Comparison of ENCODE assay signal across 23 mouse cellular contexts in the genomic region with DNA sequence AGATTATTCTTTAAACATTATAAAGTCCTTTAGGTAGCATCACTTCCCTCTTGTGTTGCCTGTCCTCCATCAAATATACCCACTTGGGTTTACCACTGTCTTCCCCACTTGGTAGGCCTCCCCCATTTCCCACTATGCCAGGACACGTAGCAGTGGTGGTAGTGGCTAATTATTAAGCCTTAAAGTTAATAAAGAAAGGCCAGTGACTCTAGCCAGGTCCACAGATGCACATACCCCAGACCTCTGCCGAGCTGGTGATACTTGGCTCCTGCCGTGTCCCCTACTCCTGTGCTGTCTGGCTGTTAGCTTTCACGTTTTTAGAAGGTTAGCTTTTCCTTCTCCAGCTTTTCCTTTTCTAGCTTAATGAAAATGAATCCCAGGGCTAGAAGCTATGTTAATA.
DNase-seq lines count a peak whose midpoint lies in the region; ATAC-seq and TF ChIP-seq lines count a peak whose summit lies in the region.
"Had no signal": no experiment of that assay in that cellular context is flagged by ENCODE, and none has a peak within 500 bp of the region (broad histone marks: within the 10 kb centered on the region; RNA-seq: fewer than 3 reads in every experiment).

No protein-coding gene starts in this region.

- DNase-seq in heart, embryonic 10.5 days (ENCODE audit: low spot score), result no peak
- DNase-seq in heart, postnatal 4 days, result no peak
- no peak for DNase-seq in liver, postnatal 0 days
- DNase-seq in liver, result no peak
- peak; percentile 91 for DNase-seq in kidney, adult 9 months
- peak; percentile 81 for DNase-seq in kidney, postnatal 14 days
- no peak for DNase-seq in layer of hippocampus, adult 18-20 months (ENCODE audit: low spot score in 2 of 2)
- DNase-seq in layer of hippocampus, adult 8-10 months (ENCODE audit: low spot score in 2 of 2), result no peak
- DNase-seq: adrenal gland, postnatal 25 days; cerebellum, adult 9-10 months; gastrocnemius, postnatal 14 days; heart, adult 2 months; layer of hippocampus, adult 9-11 months; liver, embryonic 13.5 days; lung, postnatal 36 days; thymus, postnatal 4 days had no signal

- H3K27ac ChIP-seq in heart, embryonic 10.5 days, result peak overlapping the region; percentile 60; the same call in 1 of the 2 replicates
- H3K27ac ChIP-seq in liver, postnatal 0 days (ENCODE audit: low read depth), result 0 out of 2 replicates have a peak overlapping the region, but pooled peaks have one; percentile 45
- H3K27ac ChIP-seq: embryonic facial prominence, embryonic 15.5 days; forebrain, embryonic 15.5 days; heart, adult 2 months; hindbrain, embryonic 15.5 days; left cerebral cortex, adult 2 months; liver, embryonic 13.5 days; lung, embryonic 15.5 days had no signal

- ATAC-seq in liver, postnatal 0 days, result peak; percentile 65
- ATAC-seq: CD4-positive, CD25-positive, alpha-beta regulatory T cell, adult 4 months; forebrain, embryonic 15.5 days had no signal

- H3K36me3 ChIP-seq in heart, embryonic 10.5 days, result 0 out of 2 replicates have a peak, but pooled peaks cover 4% of the 10 kb centered on the region
- H3K36me3 ChIP-seq in liver, postnatal 0 days (replicated peaks; ENCODE audit: insufficient read depth, low read length), result no peaks in the 10 kb centered on the region
- H3K36me3 ChIP-seq: embryonic facial prominence, embryonic 15.5 days; forebrain, embryonic 15.5 days; hindbrain, embryonic 15.5 days; liver, embryonic 13.5 days; lung, embryonic 15.5 days had no signal

- H3K9ac ChIP-seq in liver, postnatal 0 days (replicated peaks), result no peak overlapping the region
- H3K9ac ChIP-seq: embryonic facial prominence, embryonic 15.5 days; forebrain, embryonic 15.5 days; hindbrain, embryonic 15.5 days; liver, embryonic 13.5 days; lung, embryonic 15.5 days had no signal

- no peak for TF ChIP-seq CTCF in liver, postnatal 0 days (IDR thresholded peaks at IDR 0.05; ENCODE audit: low read depth)

- WGBS in heart, embryonic 10.5 days, result 78% methylated on average over 4 of the region's 4 CpGs
- WGBS in liver, postnatal 0 days (ENCODE audit: insufficient replicate concordance), result 55% methylated on average over 4 of the region's 4 CpGs

- H3K4me2 ChIP-seq in liver, postnatal 0 days (ENCODE audit: low read depth, low read length), result peak overlapping the region; percentile 40; the same call in 1 of the 2 replicates
- H3K4me2 ChIP-seq: embryonic facial prominence, embryonic 15.5 days; forebrain, embryonic 15.5 days; hindbrain, embryonic 15.5 days; liver, embryonic 13.5 days; lung, embryonic 15.5 days had no signal

- peaks cover 64% of the 10 kb centered on the region for H3K4me1 ChIP-seq in heart, embryonic 10.5 days
- peaks cover 20% of the 10 kb centered on the region for H3K4me1 ChIP-seq in liver, postnatal 0 days (ENCODE audit: insufficient read depth)
- H3K4me1 ChIP-seq: megakaryocyte, embryonic 14.5 days had no signal

- no peaks in the 10 kb centered on the region for H3K27me3 ChIP-seq in heart, embryonic 10.5 days (ENCODE audit: insufficient read depth, poor library complexity, severe bottlenecking)
- no peaks in the 10 kb centered on the region for H3K27me3 ChIP-seq in liver, postnatal 0 days (ENCODE audit: insufficient read depth, low read length)
- H3K27me3 ChIP-seq: embryonic facial prominence, embryonic 15.5 days; forebrain, embryonic 15.5 days; hindbrain, embryonic 15.5 days; liver, embryonic 13.5 days; lung, embryonic 15.5 days had no signal

- no peak for TF ChIP-seq EP300 in liver, postnatal 0 days (IDR thresholded peaks at IDR 0.05; ENCODE audit: low read depth)

- H3K4me3 ChIP-seq in heart, embryonic 10.5 days, result no peak overlapping the region
- H3K4me3 ChIP-seq in liver, postnatal 0 days (ENCODE audit: low read depth, low read length), result no peak overlapping the region
- H3K4me3 ChIP-seq: embryonic facial prominence, embryonic 15.5 days; forebrain, embryonic 15.5 days; heart, adult 2 months; hindbrain, embryonic 15.5 days; left cerebral cortex, adult 2 months; liver, embryonic 13.5 days; lung, embryonic 15.5 days; megakaryocyte, embryonic 14.5 days had no signal

- H3K9me3 ChIP-seq in heart, embryonic 10.5 days, result no peaks in the 10 kb centered on the region
- H3K9me3 ChIP-seq in liver, postnatal 0 days (ENCODE audit: low read length), result no peaks in the 10 kb centered on the region
- H3K9me3 ChIP-seq: embryonic facial prominence, embryonic 15.5 days; forebrain, embryonic 15.5 days; hindbrain, embryonic 15.5 days; liver, embryonic 13.5 days; lung, embryonic 15.5 days; megakaryocyte, embryonic 14.5 days had no signal

Comparison
In these comparisons a context has a peak if more than half of its experiments do, and no peak if none do; other contexts are left out.
1. DNase-seq: peak in kidney, adult 9 months (single experiment) and kidney, postnatal 14 days (single experiment); none in heart, embryonic 10.5 days (single experiment), heart, postnatal 4 days (single experiment), liver, postnatal 0 days (single experiment), liver (single experiment), layer of hippocampus, adult 18-20 months (0 of 2) and layer of hippocampus, adult 8-10 months (0 of 2).